Mouse (Mus musculus) forebrain, embryonic 13.5 days (tissue): Measurements from ENCODE around the gene Unc13c. TPM values are rescaled to one million over a fixed set of nuclear protein-coding genes. Genes with fewer than 3 reads are reported as not detected.

Experiments used
- ATAC-seq: fragments of 200-750 bp; cut with Nextera tagmentation; 2 replicates; pipeline ENCODE4 v1.8.0; 2017
- H3K27ac ChIP-seq: fragments of 300-500 bp; sonication (generic); 2 replicates; pipeline ENCODE4 v1.5.1; 2015; ENCODE audit warnings: inconsistent platforms, mild to moderate bottlenecking, moderate library complexity
- H3K27me3 ChIP-seq: fragments of 300-500 bp; sonication (generic); 2 replicates; pipeline ENCODE4 v1.6.1; 2015; ENCODE audit warnings: mild to moderate bottlenecking, inconsistent platforms
- H3K36me3 ChIP-seq: fragments of 300-500 bp; sonication (generic); 2 replicates; pipeline ENCODE4 v1.6.1; 2015; ENCODE audit warnings: mild to moderate bottlenecking, inconsistent platforms; ENCODE audit not compliant: poor library complexity, severe bottlenecking
- H3K4me1 ChIP-seq: fragments of 300-500 bp; sonication (generic); 2 replicates; pipeline ENCODE4 v1.6.1; 2015; ENCODE audit warnings: inconsistent platforms
- H3K4me2 ChIP-seq: fragments of 300-500 bp; sonication (generic); 2 replicates; pipeline ENCODE4 v1.6.1; 2015; ENCODE audit warnings: inconsistent platforms, mild to moderate bottlenecking, moderate library complexity
- H3K4me3 ChIP-seq: fragments of 300-500 bp; sonication (generic); 2 replicates; pipeline ENCODE4 v1.5.1; 2015; ENCODE audit warnings: mild to moderate bottlenecking, inconsistent platforms
- H3K9ac ChIP-seq: fragments of 300-500 bp; sonication (generic); 2 replicates; pipeline ENCODE4 v1.6.1; 2015; ENCODE audit warnings: mild to moderate bottlenecking, inconsistent platforms
- H3K9me3 ChIP-seq: fragments of 300-500 bp; sonication (generic); replicated peaks from 2 replicates; pipeline ENCODE4 v1.6.1; 2016; ENCODE audit warnings: inconsistent platforms
- WGBS: fragments of 180-500 bp; shearing (Covaris S2); methylation state at CpG from one replicate; pipeline ENCODE4 v1.1.7; 2015; 5-methylcytosine and 5-hydroxymethylcytosine counted together
- polyA plus RNA-seq: library from polyadenylated mRNA; unstranded; fragments of >200 nt; fragmentation: Nextera tagmentation; extraction: Ambion mirVana; gene quantifications from 2 replicates; pipeline ENCODE4 v1.2.1, GENCODE M21; 2015

Unc13c gene
- polyA plus RNA-seq, 1 experiment from 2014 or later: 0.87 TPM

GRCm38 (mm10) chr9:73951586-73951985 lies 17.2 kb downstream of the Unc13c start:
- no peak overlapping the region for H3K9ac ChIP-seq
- H3K4me1 ChIP-seq: no peaks in the 10 kb centered on the region
- 0 out of 2 replicates have a peak, but pooled peaks have one; percentile 27 for ATAC-seq
- H3K4me3 ChIP-seq: no peak overlapping the region
- no peaks in the 10 kb centered on the region for H3K27me3 ChIP-seq
- no peaks in the 10 kb centered on the region for H3K9me3 ChIP-seq
- H3K36me3 ChIP-seq: no peaks in the 10 kb centered on the region
- H3K4me2 ChIP-seq: no peak overlapping the region
- WGBS: 60% methylated on average over 4 of the region's 4 CpGs
- H3K27ac ChIP-seq: no peak overlapping the region

DNA sequence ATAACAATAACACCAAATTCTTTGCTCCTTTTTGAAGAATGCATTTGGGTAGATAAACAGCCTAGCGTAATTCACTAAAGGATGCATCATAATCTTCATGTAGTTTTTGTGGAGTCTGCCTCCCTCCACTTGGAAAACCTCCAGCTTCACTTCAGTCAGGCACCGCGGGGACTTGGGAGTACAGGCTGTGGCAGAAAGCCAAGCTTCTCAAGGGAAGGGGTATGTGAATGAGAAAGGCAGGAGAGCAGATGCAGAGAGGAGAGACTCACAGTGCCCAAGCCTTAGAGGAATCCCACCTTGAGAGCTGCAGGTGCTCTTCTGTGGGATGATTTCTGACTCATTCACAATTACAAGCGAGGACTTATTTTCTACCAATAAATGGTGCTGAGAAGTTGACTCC lies 33.9 kb downstream of the Unc13c start:
- H3K4me1 ChIP-seq: peaks cover 4% of the 10 kb centered on the region; the same call in 1 of the 2 replicates
- no peak overlapping the region for H3K4me3 ChIP-seq
- H3K4me2 ChIP-seq: no peak overlapping the region
- 65% methylated on average over 4 of the region's 4 CpGs for WGBS
- H3K27me3 ChIP-seq: no peaks in the 10 kb centered on the region
- ATAC-seq: peak; percentile 81
- H3K27ac ChIP-seq: no peak overlapping the region
- H3K36me3 ChIP-seq: no peaks in the 10 kb centered on the region
- H3K9ac ChIP-seq: no peak overlapping the region
- H3K9me3 ChIP-seq: no peaks in the 10 kb centered on the region

- 93% methylated on average over 9 of the region's 9 CpGs for WGBS
- Histone ChIP-seq H3K4me3 (no peak overlapping the region), H3K9ac (no peak overlapping the region), H3K4me1 (peaks cover 4% of the 10 kb centered on the region; the same call in 1 of the 2 replicates), H3K27ac (no peak overlapping the region), H3K36me3 (no peaks in the 10 kb centered on the region), H3K9me3 (no peaks in the 10 kb centered on the region), H3K27me3 (no peaks in the 10 kb centered on the region), H3K4me2 (no peak overlapping the region)
- no peak for ATAC-seq
These were observed 36.8 kb downstream of the Unc13c start for GRCm38 (mm10) chr9:73931988-73932387.

DNA sequence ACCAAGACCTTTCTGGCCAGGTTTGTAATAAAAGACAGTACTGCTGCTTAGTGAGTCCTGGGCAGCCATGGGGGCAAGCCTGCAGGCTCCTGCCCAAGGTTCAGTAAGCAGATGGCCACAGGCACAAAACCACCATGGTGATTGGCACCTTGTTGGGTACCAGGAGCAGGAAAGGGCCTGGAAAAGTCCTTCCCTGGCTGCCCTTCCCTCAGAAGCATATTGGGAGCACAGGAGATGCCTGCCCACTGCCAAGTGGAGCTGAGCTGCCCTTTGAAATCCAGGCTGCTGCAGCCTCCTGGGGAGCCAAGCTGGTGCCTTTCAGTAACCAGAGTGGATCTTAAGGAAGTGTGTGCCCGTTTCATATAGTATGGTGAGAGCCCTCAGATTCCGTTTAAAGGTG lies 41.5 kb downstream of the Unc13c start:
- H3K9ac ChIP-seq: no peak overlapping the region
- no peaks in the 10 kb centered on the region for H3K9me3 ChIP-seq
- H3K27me3 ChIP-seq: no peaks in the 10 kb centered on the region
- H3K4me3 ChIP-seq: no peak overlapping the region
- H3K27ac ChIP-seq: no peak overlapping the region
- ATAC-seq: no peak
- H3K36me3 ChIP-seq: no peaks in the 10 kb centered on the region
- no peaks in the 10 kb centered on the region for H3K4me1 ChIP-seq
- WGBS: 73% methylated on average over 2 of the region's 2 CpGs
- H3K4me2 ChIP-seq: no peak overlapping the region

DNA sequence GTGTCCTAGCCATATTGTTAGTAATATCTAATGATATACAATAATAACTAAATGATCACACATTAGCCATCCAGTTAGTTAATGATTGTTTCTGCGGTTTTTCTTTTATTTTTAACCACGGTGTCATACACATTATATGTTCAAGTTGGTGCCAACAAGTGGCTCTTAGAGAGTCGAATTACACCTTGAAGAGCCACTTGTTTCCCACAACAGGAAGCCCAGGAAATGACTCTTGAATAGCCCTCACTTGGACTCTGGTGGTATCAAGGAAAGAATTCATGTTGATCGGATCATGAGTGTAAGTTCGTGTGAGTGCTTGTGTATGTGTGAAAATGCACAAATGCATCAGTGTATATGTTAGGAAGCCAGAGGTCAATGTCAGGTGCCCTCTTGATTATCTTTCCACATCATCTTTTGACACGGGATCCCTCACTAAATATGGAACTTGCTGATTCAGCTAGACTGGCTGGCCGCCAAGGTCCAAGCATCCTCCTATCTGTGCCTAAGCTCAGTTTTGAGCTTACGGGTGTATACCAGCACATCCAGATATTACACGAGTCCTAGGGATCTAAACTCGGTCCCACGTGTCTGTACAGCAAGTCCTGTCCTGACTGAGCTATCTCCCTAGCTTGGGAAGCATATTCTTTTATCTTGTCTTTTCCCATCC lies 46.2 kb downstream of the Unc13c start:
- ATAC-seq: no peak
- H3K27me3 ChIP-seq: no peaks in the 10 kb centered on the region
- WGBS: 87% methylated on average over 11 of the region's 11 CpGs

GRCm38 (mm10) chr9:73905959-73906358 lies 62.8 kb downstream of the Unc13c start:
- H3K36me3 ChIP-seq: no peaks in the 10 kb centered on the region
- H3K4me2 ChIP-seq: no peak overlapping the region
- no peaks in the 10 kb centered on the region for H3K27me3 ChIP-seq
- no peak for ATAC-seq
- no peak overlapping the region for H3K9ac ChIP-seq
- 75% methylated on average over 4 of the region's 4 CpGs for WGBS
- no peak overlapping the region for H3K4me3 ChIP-seq
- H3K4me1 ChIP-seq: no peaks in the 10 kb centered on the region
- peaks cover 8% of the 10 kb centered on the region for H3K9me3 ChIP-seq
- H3K27ac ChIP-seq: no peak overlapping the region

More for the DNA sequence above, 46.2 kb downstream of the Unc13c start:
- Histone ChIP-seq H3K4me2 (no peak overlapping the region), H3K9ac (no peak overlapping the region), H3K4me3 (no peak overlapping the region), H3K36me3 (no peaks in the 10 kb centered on the region), H3K9me3 (no peaks in the 10 kb centered on the region), H3K27ac (no peak overlapping the region), H3K4me1 (no peaks in the 10 kb centered on the region)

DNA sequence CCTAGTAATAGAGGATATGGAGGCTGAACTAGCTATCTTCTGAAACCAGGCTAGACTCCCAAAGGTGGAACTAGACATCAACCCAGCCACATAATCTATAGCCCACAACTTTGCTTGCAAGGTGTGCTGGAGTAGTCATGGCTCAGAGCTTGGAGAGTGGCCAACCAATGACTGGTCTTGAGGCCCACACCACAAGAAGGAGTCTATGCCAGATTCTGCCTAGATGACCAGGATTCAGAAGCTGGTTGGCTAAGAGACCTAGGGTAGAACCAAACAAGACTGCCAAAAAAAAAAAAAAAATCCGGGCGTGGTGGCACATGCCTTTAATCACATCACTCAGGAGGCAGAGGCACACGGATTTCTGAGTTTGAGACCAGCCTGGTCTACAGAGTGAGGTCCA lies 70.2 kb downstream of the Unc13c start:
- H3K4me1 ChIP-seq: no peaks in the 10 kb centered on the region
- no peak for ATAC-seq
- H3K4me3 ChIP-seq: no peak overlapping the region
- H3K36me3 ChIP-seq: no peaks in the 10 kb centered on the region
- H3K9me3 ChIP-seq: 0 out of 2 replicates have a peak, but pooled peaks cover 3% of the 10 kb centered on the region
- no peak overlapping the region for H3K4me2 ChIP-seq
- no peaks in the 10 kb centered on the region for H3K27me3 ChIP-seq
- H3K9ac ChIP-seq: no peak overlapping the region
- 82% methylated on average over 3 of the region's 3 CpGs for WGBS
- H3K27ac ChIP-seq: no peak overlapping the region

- H3K9ac ChIP-seq: no peak overlapping the region
- H3K27me3 ChIP-seq: no peaks in the 10 kb centered on the region
- no peak overlapping the region for H3K4me3 ChIP-seq
- H3K36me3 ChIP-seq: no peaks in the 10 kb centered on the region
- no peak overlapping the region for H3K4me2 ChIP-seq
- no peak overlapping the region for H3K27ac ChIP-seq
- no peaks in the 10 kb centered on the region for H3K4me1 ChIP-seq
- ATAC-seq: no peak
- WGBS: 84% methylated on average over 3 of the region's 3 CpGs
- H3K9me3 ChIP-seq: 0 out of 2 replicates have a peak, but pooled peaks cover 3% of the 10 kb centered on the region
These were observed 72.6 kb downstream of the Unc13c start for GRCm38 (mm10) chr9:73896210-73896609.

GRCm38 (mm10) chr9:73883587-73883986 lies 85.2 kb downstream of the Unc13c start:
- H3K4me1 ChIP-seq: no peaks in the 10 kb centered on the region
- H3K27ac ChIP-seq: no peak overlapping the region
- ATAC-seq: no peak
- no peak overlapping the region for H3K9ac ChIP-seq
- H3K27me3 ChIP-seq: no peaks in the 10 kb centered on the region
- no peaks in the 10 kb centered on the region for H3K9me3 ChIP-seq
- H3K36me3 ChIP-seq: no peaks in the 10 kb centered on the region
- H3K4me2 ChIP-seq: no peak overlapping the region
- no peak overlapping the region for H3K4me3 ChIP-seq
- WGBS: 63% methylated on average over 1 of the region's 1 CpGs

DNA sequence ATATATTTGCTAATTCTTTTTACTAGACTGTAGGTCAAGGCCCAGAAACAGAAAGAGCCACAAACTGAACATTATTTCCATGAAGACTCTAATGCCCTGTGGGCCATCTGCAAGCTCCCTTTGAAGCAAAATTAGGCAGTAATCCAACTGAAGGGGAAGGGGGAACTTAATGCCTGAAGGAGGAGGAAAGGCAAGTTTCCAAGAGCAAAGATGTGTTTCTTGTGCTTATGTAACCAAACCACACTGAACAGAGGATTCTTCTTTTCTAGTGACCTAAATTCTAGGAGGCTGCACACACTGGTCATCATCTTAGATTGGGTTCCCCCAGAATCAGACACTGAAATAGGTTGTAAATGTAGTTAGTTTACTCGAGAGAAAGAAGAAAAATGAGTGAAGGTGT lies 85.6 kb downstream of the Unc13c start:
- Histone ChIP-seq H3K9me3 (no peaks in the 10 kb centered on the region), H3K9ac (no peak overlapping the region), H3K4me2 (no peak overlapping the region), H3K4me1 (no peaks in the 10 kb centered on the region), H3K4me3 (no peak overlapping the region), H3K27me3 (no peaks in the 10 kb centered on the region), H3K36me3 (no peaks in the 10 kb centered on the region), H3K27ac (no peak overlapping the region)
- ATAC-seq: no peak
- WGBS: 86% methylated on average over 1 of the region's 1 CpGs

GRCm38 (mm10) chr9:73882393-73882919 lies 86.3 kb downstream of the Unc13c start:
- H3K9ac ChIP-seq: no peak overlapping the region
- no peak for ATAC-seq
- H3K27ac ChIP-seq: no peak overlapping the region
- H3K9me3 ChIP-seq: no peaks in the 10 kb centered on the region
- 83% methylated on average over 5 of the region's 5 CpGs for WGBS
- no peak overlapping the region for H3K4me3 ChIP-seq
- H3K36me3 ChIP-seq: no peaks in the 10 kb centered on the region
- no peaks in the 10 kb centered on the region for H3K27me3 ChIP-seq
- no peak overlapping the region for H3K4me2 ChIP-seq
- H3K4me1 ChIP-seq: no peaks in the 10 kb centered on the region

GRCm38 (mm10) chr9:73867410-73868067 lies 101.2 kb downstream of the Unc13c start:
- Histone ChIP-seq H3K9me3 (no peaks in the 10 kb centered on the region), H3K4me3 (no peak overlapping the region), H3K36me3 (no peaks in the 10 kb centered on the region), H3K9ac (no peak overlapping the region), H3K4me2 (no peak overlapping the region), H3K4me1 (no peaks in the 10 kb centered on the region), H3K27me3 (no peaks in the 10 kb centered on the region), H3K27ac (no peak overlapping the region)
- 66% methylated on average over 2 of the region's 2 CpGs for WGBS
- no peak for ATAC-seq
